Comparison of ENCODE assay signal across 9 mouse cellular contexts in genomic region chr10:8833816-8834464, GRCm38 (mm10). TPM values are rescaled to one million over a fixed set of nuclear protein-coding genes. Genes with fewer than 3 reads are reported as not detected.
DNase-seq lines count a peak whose midpoint lies in the region; ATAC-seq and TF ChIP-seq lines count a peak whose summit lies in the region.
"Had no signal": no experiment of that assay in that cellular context is flagged by ENCODE, and none has a peak within 500 bp of the region (broad histone marks: within the 10 kb centered on the region; RNA-seq: fewer than 3 reads in every experiment).

No protein-coding gene starts in this region.

- H3K9me3 ChIP-seq in midbrain, postnatal 0 days (ENCODE audit: low read length), result no peaks in the 10 kb centered on the region
- H3K9me3 ChIP-seq in midbrain, embryonic 16.5 days (replicated peaks; ENCODE audit: control insufficient read depth, low read length, poor library complexity, severe bottlenecking), result 0 out of 2 replicates have a peak, but pooled peaks cover 3% of the 10 kb centered on the region
- no peaks in the 10 kb centered on the region for H3K9me3 ChIP-seq in forebrain, embryonic 12.5 days

- no peaks in the 10 kb centered on the region for H3K4me1 ChIP-seq in midbrain, postnatal 0 days (ENCODE audit: insufficient read depth, low read length)
- H3K4me1 ChIP-seq in midbrain, embryonic 16.5 days (ENCODE audit: control insufficient read depth, insufficient read depth, low read length), result no peaks in the 10 kb centered on the region
- H3K4me1 ChIP-seq in forebrain, embryonic 12.5 days, result no peaks in the 10 kb centered on the region

- H3K4me2 ChIP-seq in midbrain, postnatal 0 days (ENCODE audit: low read depth, low read length, poor library complexity, severe bottlenecking), result no peak overlapping the region
- H3K4me2 ChIP-seq in midbrain, embryonic 16.5 days (ENCODE audit: low read length), result no peak overlapping the region
- H3K4me2 ChIP-seq in forebrain, embryonic 12.5 days, result no peak overlapping the region

- no peaks in the 10 kb centered on the region for H3K27me3 ChIP-seq in midbrain, postnatal 0 days (ENCODE audit: insufficient read depth, low read length)
- H3K27me3 ChIP-seq in midbrain, embryonic 16.5 days (ENCODE audit: control insufficient read depth, insufficient read depth, low read depth, low read length), result no peaks in the 10 kb centered on the region
- H3K27me3 ChIP-seq in forebrain, embryonic 12.5 days, result no peaks in the 10 kb centered on the region

- WGBS in midbrain, postnatal 0 days, result 92% methylated on average over 17 of the region's 17 CpGs
- WGBS in midbrain, embryonic 16.5 days, result 93% methylated on average over 17 of the region's 17 CpGs
- 91% methylated on average over 17 of the region's 17 CpGs for WGBS in forebrain, embryonic 12.5 days

- intact Hi-C loops in gastrocnemius, postnatal 14 days (cut with DNase I; ENCODE audit: low total_unique reads), result no loop called here

- no peak overlapping the region for H3K4me3 ChIP-seq in midbrain, postnatal 0 days (ENCODE audit: low read depth, low read length)
- H3K4me3 ChIP-seq in midbrain, embryonic 16.5 days (ENCODE audit: low read depth, low read length), result no peak overlapping the region
- H3K4me3 ChIP-seq in forebrain, embryonic 12.5 days (replicated peaks), result no peak overlapping the region
- H3K4me3 ChIP-seq: myocyte had no signal

- peak; percentile 30 for DNase-seq in gastrocnemius, adult 18-20 months (ENCODE audit: low spot score)
- DNase-seq in gastrocnemius, postnatal 14 days, result no peak
- peak; percentile 31 for DNase-seq in midbrain, postnatal 0 days (ENCODE audit: low spot score)
- DNase-seq in cerebellum, adult 9-11 months, result no peak

- no peak overlapping the region for H3K27ac ChIP-seq in midbrain, postnatal 0 days (ENCODE audit: low read depth, low read length)
- no peak overlapping the region for H3K27ac ChIP-seq in midbrain, embryonic 16.5 days (ENCODE audit: low read length)
- H3K27ac ChIP-seq in forebrain, embryonic 12.5 days, result no peak overlapping the region

- TF ChIP-seq CTCF in midbrain, postnatal 0 days (IDR thresholded peaks at IDR 0.05), result peak; percentile 55

- no peaks in the 10 kb centered on the region for H3K36me3 ChIP-seq in midbrain, postnatal 0 days (ENCODE audit: insufficient read depth, low read length)
- no peaks in the 10 kb centered on the region for H3K36me3 ChIP-seq in midbrain, embryonic 16.5 days (ENCODE audit: control insufficient read depth, insufficient read depth, low read length)
- no peaks in the 10 kb centered on the region for H3K36me3 ChIP-seq in forebrain, embryonic 12.5 days (replicated peaks)

- H3K9ac ChIP-seq in midbrain, postnatal 0 days (replicated peaks; ENCODE audit: low read length, poor library complexity, severe bottlenecking), result no peak overlapping the region
- no peak overlapping the region for H3K9ac ChIP-seq in midbrain, embryonic 16.5 days (ENCODE audit: low read depth, low read length)
- no peak overlapping the region for H3K9ac ChIP-seq in forebrain, embryonic 12.5 days

- no peak for ATAC-seq in midbrain, postnatal 0 days (ENCODE audit: low FRiP score)
- ATAC-seq in midbrain, embryonic 16.5 days, result no peak
- ATAC-seq in common myeloid progenitor, adult 5-6 weeks (replicated peaks; ENCODE audit: low read depth, poor library complexity, severe bottlenecking), result peak; percentile 92
- peak; percentile 96 for ATAC-seq in megakaryocyte progenitor cell, adult 5-6 weeks (replicated peaks; ENCODE audit: poor library complexity)
- no peak for ATAC-seq in forebrain, embryonic 12.5 days (ENCODE audit: low FRiP score)

RNA-seq across cellular contexts. Expression of gene Sash1, which starts 51.9 kb away (rescaled TPM):
- total RNA-seq in gastrocnemius, adult 18-20 months (2021), result 10 to 100 TPM; 12.3 to 15.8 TPM
- total RNA-seq in gastrocnemius, postnatal 14 days (2021), result 10 to 100 TPM; 28.0 to 32.1 TPM
- 47.4 and 64.1 TPM in 2 replicates for total RNA-seq in midbrain, postnatal 0 days (2014; rRNA removed)
- 4.0 and 5.0 TPM in 2 replicates for polyA plus RNA-seq in midbrain, postnatal 0 days (2015; fragmentation: Nextera tagmentation; extraction: Ambion mirVana)
- polyA plus RNA-seq in midbrain, embryonic 16.5 days (2015; fragmentation: Nextera tagmentation; extraction: Ambion mirVana), result 2.2 and 2.7 TPM in 2 replicates
- total RNA-seq in common myeloid progenitor, adult 5-6 weeks (2017), result 2.7 and 4.8 TPM in 2 replicates
- 3.2 and 4.2 TPM in 2 replicates for total RNA-seq in megakaryocyte progenitor cell, adult 5-6 weeks (2015)
- total RNA-seq in megakaryocyte progenitor cell, adult 5-6 weeks (2017), result 2.7 and 2.8 TPM in 2 replicates
- polyA plus RNA-seq in forebrain, embryonic 12.5 days (2016; fragmentation: Nextera tagmentation; extraction: Ambion mirVana), result 3.0 and 4.6 TPM in 2 replicates

Comparison
In these comparisons a context has a peak if more than half of its experiments do, and no peak if none do; other contexts are left out.
1. DNase-seq: peak in gastrocnemius, adult 18-20 months (single experiment) and midbrain, postnatal 0 days (single experiment); none in gastrocnemius, postnatal 14 days (single experiment) and cerebellum, adult 9-11 months (single experiment).
2. ATAC-seq: peak in common myeloid progenitor, adult 5-6 weeks (single experiment) and megakaryocyte progenitor cell, adult 5-6 weeks (single experiment); none in midbrain, postnatal 0 days (single experiment), midbrain, embryonic 16.5 days (single experiment) and forebrain, embryonic 12.5 days (single experiment).